Mouse (Mus musculus): ENCODE data around the gene Tshz2. TPM values are rescaled to one million over a fixed set of nuclear protein-coding genes. Genes with fewer than 3 reads are reported as not detected.
A peak's percentile ranks its signal among the peaks of the same experiment; 100 is the strongest.

The Tshz2 gene
- polyA plus RNA-seq, 1 experiment from 2014 or later: 36.3 TPM

DNA sequence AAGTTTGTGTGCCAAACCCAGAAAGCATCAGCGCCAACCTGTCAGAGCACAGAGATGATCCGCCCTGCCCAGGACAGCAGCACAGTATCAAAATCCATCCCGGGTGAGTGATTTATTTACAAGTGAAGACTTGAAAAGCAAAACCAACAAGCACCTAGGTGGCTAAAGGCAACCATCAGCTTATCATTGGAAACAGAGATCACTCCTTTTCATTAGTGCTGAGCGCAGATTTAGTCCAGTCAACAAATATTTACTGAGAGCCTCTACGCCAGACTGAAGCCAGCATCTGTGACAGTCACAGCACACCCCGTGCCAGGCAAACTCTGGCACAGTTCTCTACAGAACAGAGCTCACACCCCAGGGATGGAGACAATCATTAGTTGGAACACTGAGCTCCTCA, 169.4 kb downstream of the Tshz2 start:
- Histone ChIP-seq H3K9ac (no peak overlapping the region), H3K4me1 (replicated peaks) (no peaks in the 10 kb centered on the region), H3K4me3 (no peak overlapping the region), H3K27ac (replicated peaks) (no peak overlapping the region), H3K9me3 (no peaks in the 10 kb centered on the region), H3K36me3 (no peaks in the 10 kb centered on the region), H3K27me3 (no peaks in the 10 kb centered on the region), H3K4me2 (no peak overlapping the region)
- ATAC-seq (ENCODE audit: low FRiP score, low read depth): no peak
- 89% methylated on average over 6 of the region's 6 CpGs for WGBS

DNA sequence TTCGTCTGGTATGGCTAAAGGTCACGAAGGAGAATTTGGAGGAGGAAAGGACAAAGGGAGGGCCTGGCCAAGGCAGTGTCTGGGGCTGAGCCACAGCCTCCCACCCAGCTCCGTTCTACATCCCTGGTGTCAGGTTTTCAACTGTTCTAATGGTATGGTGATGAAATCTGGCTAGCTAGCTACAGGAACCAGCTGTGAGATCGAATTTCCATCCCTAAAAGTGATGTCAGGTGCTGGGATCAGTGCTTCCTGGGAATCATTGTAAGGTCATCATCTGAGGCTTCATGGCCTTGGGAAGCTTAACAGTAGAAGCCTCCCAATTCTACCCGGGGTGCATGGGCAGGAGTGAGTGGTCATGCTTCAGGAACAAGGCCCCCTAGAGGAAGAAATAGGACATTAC, 171.6 kb downstream of the Tshz2 start:
- Histone ChIP-seq H3K27me3 (no peaks in the 10 kb centered on the region), H3K9me3 (no peaks in the 10 kb centered on the region), H3K27ac (replicated peaks) (no peak overlapping the region), H3K4me3 (no peak overlapping the region), H3K4me2 (no peak overlapping the region), H3K36me3 (no peaks in the 10 kb centered on the region), H3K4me1 (replicated peaks) (no peaks in the 10 kb centered on the region), H3K9ac (no peak overlapping the region)
- 77% methylated on average over 5 of the region's 5 CpGs for WGBS
- ATAC-seq (ENCODE audit: low FRiP score, low read depth): no peak

DNA sequence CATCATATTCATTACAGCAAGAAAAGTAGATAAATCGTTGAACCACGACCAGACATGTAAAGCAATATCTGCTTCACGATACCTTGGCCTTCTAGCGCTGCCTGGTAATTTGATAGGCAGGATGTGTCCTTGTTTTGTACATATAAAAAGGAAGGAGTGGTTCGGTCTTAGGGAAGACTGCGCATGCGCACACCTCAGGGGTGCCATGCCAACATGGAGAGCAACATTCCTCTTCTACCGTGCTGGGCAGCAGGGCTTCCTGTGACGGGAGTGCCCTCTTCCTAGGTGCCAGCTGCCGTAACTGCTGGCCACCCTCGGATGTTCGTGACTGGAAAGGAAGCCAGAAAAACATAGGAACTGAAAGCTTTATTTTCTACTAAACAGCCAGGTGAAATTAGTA, 172.7 kb downstream of the Tshz2 start:
- Histone ChIP-seq H3K36me3 (no peaks in the 10 kb centered on the region), H3K9ac (no peak overlapping the region), H3K4me2 (no peak overlapping the region), H3K9me3 (no peaks in the 10 kb centered on the region), H3K4me3 (no peak overlapping the region), H3K27me3 (no peaks in the 10 kb centered on the region), H3K4me1 (replicated peaks) (peaks cover under 1% of the 10 kb centered on the region; the same call in 1 of the 2 replicates), H3K27ac (replicated peaks) (no peak overlapping the region)
- no peak for ATAC-seq (ENCODE audit: low FRiP score, low read depth)
- WGBS: 84% methylated on average over 12 of the region's 12 CpGs

DNA sequence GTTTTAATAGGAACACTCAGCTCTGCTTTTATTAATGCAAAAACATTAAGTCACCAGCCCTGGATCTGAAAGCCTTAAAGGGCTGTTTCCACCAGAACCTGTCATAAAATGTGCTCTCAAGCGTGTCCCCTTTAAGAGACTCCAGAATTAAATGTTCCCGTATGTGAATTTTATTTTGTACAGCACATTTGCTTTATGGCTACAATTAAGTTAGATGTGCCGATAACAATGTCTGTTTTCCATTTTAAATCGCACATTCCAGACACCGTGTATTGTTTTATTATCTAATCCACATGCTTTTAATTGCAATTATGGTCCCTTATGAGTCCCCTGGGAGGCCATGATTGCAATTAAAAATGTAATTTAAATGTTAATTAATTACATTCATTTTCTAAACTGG, 178.8 kb downstream of the Tshz2 start:
- H3K4me3 ChIP-seq: no peak overlapping the region
- no peak overlapping the region for H3K9ac ChIP-seq
- no peaks in the 10 kb centered on the region for H3K36me3 ChIP-seq
- no peaks in the 10 kb centered on the region for H3K27me3 ChIP-seq
- no peak for ATAC-seq (ENCODE audit: low FRiP score, low read depth)
- peaks cover 38% of the 10 kb centered on the region for H3K4me1 ChIP-seq (replicated peaks)
- 40% methylated on average over 5 of the region's 5 CpGs for WGBS
- peak overlapping the region; percentile 62; the same call in 1 of the 2 replicates for H3K27ac ChIP-seq (replicated peaks)
- peak overlapping the region; percentile 26 for H3K4me2 ChIP-seq
- H3K9me3 ChIP-seq: no peaks in the 10 kb centered on the region

DNA sequence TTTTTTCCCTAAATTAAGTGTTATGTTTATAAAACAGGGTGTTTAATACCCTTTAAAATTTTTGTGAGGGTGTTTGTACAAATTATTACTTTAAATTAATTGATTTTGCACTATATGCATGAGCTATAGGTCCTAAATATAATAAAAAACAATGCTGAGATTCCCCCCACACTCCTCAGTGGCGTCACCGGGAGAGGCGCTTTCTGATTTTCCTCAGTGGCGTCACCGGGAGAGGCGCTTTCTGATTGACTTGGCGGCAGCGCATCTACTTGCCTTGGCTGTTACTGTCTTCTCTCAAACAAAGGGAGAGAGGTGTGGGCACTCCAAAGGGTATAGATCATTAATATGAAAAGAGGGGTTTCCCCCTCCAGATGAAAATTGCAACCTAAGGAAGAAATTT, 179.2 kb downstream of the Tshz2 start:
- no peak overlapping the region for H3K9ac ChIP-seq
- H3K9me3 ChIP-seq: no peaks in the 10 kb centered on the region
- H3K27ac ChIP-seq (replicated peaks): peak overlapping the region; percentile 53; the same call in 1 of the 2 replicates
- H3K36me3 ChIP-seq: no peaks in the 10 kb centered on the region
- H3K4me2 ChIP-seq: no peak overlapping the region
- peaks cover 38% of the 10 kb centered on the region for H3K4me1 ChIP-seq (replicated peaks)
- H3K27me3 ChIP-seq: no peaks in the 10 kb centered on the region
- 49% methylated on average over 8 of the region's 8 CpGs for WGBS
- ATAC-seq (ENCODE audit: low FRiP score, low read depth): no peak
- no peak overlapping the region for H3K4me3 ChIP-seq

DNA sequence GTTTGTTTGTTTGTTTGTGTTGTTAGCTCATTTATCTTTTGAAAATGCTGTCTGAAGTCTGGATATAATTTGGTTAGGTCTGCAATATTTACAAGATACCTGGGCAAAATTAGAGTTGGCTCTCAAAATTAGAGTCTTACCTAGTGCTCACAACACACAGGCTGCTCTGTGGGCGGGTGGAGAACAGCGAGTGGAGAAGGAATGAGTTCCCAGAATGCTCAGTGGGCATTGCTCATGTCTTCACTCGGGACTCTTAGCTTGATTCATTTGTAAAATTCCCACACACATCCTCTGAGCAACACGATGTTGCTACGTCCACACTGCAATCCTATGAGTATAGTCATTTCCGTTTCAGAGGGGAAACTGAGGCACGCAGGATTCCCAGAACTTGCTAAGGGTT, 180.1 kb downstream of the Tshz2 start:
- no peak for ATAC-seq (ENCODE audit: low FRiP score, low read depth)
- H3K9ac ChIP-seq: no peak overlapping the region
- H3K4me1 ChIP-seq (replicated peaks): peaks cover 38% of the 10 kb centered on the region
- WGBS: 88% methylated on average over 7 of the region's 7 CpGs
- no peaks in the 10 kb centered on the region for H3K27me3 ChIP-seq
- no peak overlapping the region for H3K4me2 ChIP-seq
- no peaks in the 10 kb centered on the region for H3K36me3 ChIP-seq
- H3K4me3 ChIP-seq: no peak overlapping the region
- H3K9me3 ChIP-seq: no peaks in the 10 kb centered on the region
- H3K27ac ChIP-seq (replicated peaks): no peak overlapping the region; the same call in 1 of the 2 replicates

DNA sequence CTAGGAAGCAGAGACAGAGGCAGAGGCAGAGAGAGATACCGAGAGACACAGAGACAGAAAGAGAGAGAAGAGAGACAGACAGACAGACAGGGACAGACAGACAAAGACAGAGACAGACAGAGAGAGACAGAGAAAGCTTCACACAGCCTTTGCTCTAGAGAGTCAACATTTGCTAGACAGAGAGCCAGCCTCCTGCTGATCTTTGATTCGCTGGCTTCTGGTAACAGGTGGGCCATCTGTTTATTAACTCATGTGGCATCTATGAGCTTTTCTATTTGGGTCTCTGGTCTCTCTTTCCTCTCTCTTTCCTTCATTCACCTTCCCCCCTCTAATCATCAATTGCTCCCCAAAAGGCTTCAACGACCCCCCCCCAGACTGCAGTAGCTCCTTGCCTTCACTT, 181.5 kb downstream of the Tshz2 start:
- H3K9ac ChIP-seq: no peak overlapping the region
- no peak overlapping the region for H3K27ac ChIP-seq (replicated peaks)
- no peaks in the 10 kb centered on the region for H3K9me3 ChIP-seq
- H3K4me1 ChIP-seq (replicated peaks): peaks cover 38% of the 10 kb centered on the region
- no peak for ATAC-seq (ENCODE audit: low FRiP score, low read depth)
- H3K4me3 ChIP-seq: no peak overlapping the region
- no peaks in the 10 kb centered on the region for H3K36me3 ChIP-seq
- 53% methylated on average over 3 of the region's 3 CpGs for WGBS
- no peak overlapping the region for H3K4me2 ChIP-seq
- H3K27me3 ChIP-seq: no peaks in the 10 kb centered on the region

DNA sequence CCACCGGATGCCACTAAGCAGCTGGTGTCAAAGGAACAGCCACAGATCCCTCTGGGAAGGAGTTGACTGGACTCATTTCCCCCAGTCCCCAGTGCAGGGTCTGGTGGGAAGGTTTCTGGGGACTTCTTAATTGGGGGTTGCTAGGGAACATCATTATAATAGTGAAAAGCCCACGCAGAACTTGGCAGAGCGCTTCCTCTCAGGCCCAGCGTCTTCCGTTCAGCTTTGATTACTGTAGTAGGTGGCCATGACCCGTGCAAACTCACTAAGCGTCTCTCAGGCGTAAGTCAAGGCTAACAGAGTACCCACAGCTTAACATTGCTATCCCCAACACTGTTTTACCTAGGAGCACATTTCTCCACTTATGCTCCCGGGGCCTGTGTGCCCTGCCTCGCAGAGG, 181.9 kb downstream of the Tshz2 start:
- Histone ChIP-seq H3K4me3 (no peak overlapping the region), H3K4me2 (no peak overlapping the region), H3K36me3 (no peaks in the 10 kb centered on the region), H3K27ac (replicated peaks) (peak overlapping the region; percentile 56), H3K9me3 (no peaks in the 10 kb centered on the region), H3K9ac (no peak overlapping the region), H3K4me1 (replicated peaks) (peaks cover 38% of the 10 kb centered on the region), H3K27me3 (no peaks in the 10 kb centered on the region)
- peak; percentile 45; the same call in 1 of the 2 replicates for ATAC-seq (ENCODE audit: low FRiP score, low read depth)
- WGBS: 36% methylated on average over 10 of the region's 10 CpGs

DNA sequence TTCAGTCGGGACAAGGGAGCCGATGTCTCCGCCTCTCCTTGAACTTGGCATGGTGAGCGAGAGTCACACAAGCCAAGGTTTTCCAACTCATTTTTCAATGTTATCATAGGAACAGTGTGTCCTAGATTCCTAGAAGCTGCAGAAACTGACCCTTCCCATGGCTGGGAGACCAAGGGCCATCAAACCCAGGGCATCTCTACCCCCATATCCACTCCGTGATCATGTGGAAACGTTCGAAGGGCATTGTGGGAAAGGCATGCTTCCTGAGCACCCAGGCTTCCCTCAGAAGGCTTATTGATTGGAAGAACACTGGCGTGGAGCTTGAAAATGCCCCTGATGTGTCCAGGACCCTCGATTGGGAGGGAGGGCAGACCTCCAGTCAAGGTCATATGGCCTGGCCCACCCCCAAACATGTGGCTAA, 188.2 kb downstream of the Tshz2 start:
- Histone ChIP-seq H3K27ac (replicated peaks) (no peak overlapping the region), H3K4me3 (no peak overlapping the region), H3K36me3 (no peaks in the 10 kb centered on the region), H3K9ac (no peak overlapping the region), H3K27me3 (no peaks in the 10 kb centered on the region), H3K4me1 (replicated peaks) (peaks cover 8% of the 10 kb centered on the region), H3K9me3 (no peaks in the 10 kb centered on the region), H3K4me2 (no peak overlapping the region)
- WGBS: 90% methylated on average over 9 of the region's 9 CpGs
- ATAC-seq (ENCODE audit: low FRiP score, low read depth): no peak

DNA sequence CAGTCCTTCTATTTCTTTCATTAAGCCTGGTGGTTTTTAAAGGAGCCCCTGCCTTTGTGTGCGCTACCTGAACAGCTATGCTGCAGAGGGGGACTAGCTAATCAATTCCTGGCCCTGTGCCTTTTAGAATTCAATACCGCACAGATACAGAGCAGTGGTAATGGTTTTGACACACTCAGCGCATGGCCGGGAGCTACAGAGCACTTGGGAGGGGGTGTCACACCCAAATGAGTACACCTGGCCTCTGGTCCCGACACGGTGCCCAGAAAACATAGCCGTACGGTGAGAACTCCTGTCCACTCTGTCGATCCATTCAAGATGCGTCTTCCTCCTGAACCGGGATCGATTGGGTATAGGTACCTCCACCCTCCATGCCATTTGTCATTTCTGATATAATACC, 193.1 kb downstream of the Tshz2 start:
- ATAC-seq (ENCODE audit: low FRiP score, low read depth): no peak
- Histone ChIP-seq H3K27ac (replicated peaks) (peak overlapping the region; percentile 73), H3K4me2 (peak overlapping the region; percentile 32)

DNA sequence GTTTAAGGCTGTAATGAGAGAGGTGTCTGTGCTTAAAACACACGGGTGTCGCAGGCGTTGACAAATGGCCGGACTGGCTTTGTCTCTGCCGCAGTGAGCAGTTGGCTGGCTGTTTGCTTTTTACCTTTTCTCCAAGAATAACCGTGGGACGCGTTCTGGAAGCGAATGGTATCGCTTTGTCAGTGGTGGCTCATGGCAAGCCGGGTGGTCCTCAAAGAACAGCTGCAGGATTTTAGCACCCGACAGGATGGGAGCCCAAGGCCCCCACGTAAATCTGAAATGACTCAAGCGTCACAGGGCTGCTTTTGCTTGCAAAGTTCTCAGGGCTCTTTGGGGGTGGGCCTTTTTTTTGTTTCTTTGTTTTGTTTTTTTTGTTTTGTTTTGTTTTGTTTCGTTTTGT, 193.5 kb downstream of the Tshz2 start:
- H3K27ac ChIP-seq (replicated peaks): peak overlapping the region; percentile 73
- no peaks in the 10 kb centered on the region for H3K9me3 ChIP-seq
- WGBS: 40% methylated on average over 15 of the region's 15 CpGs
- H3K27me3 ChIP-seq: no peaks in the 10 kb centered on the region
- no peak overlapping the region for H3K4me3 ChIP-seq
- H3K4me1 ChIP-seq (replicated peaks): peaks cover 18% of the 10 kb centered on the region
- no peaks in the 10 kb centered on the region for H3K36me3 ChIP-seq
- ATAC-seq (ENCODE audit: low FRiP score, low read depth): no peak
- peak overlapping the region; percentile 32 for H3K4me2 ChIP-seq
- 0 out of 2 replicates have a peak overlapping the region, but pooled peaks have one; percentile 3 for H3K9ac ChIP-seq

More for the DNA sequence above, 193.1 kb downstream of the Tshz2 start:
- Histone ChIP-seq H3K36me3 (no peaks in the 10 kb centered on the region), H3K4me3 (no peak overlapping the region), H3K9me3 (no peaks in the 10 kb centered on the region), H3K9ac (no peak overlapping the region), H3K27me3 (no peaks in the 10 kb centered on the region), H3K4me1 (replicated peaks) (peaks cover 18% of the 10 kb centered on the region)
- WGBS: 45% methylated on average over 12 of the region's 12 CpGs

DNA sequence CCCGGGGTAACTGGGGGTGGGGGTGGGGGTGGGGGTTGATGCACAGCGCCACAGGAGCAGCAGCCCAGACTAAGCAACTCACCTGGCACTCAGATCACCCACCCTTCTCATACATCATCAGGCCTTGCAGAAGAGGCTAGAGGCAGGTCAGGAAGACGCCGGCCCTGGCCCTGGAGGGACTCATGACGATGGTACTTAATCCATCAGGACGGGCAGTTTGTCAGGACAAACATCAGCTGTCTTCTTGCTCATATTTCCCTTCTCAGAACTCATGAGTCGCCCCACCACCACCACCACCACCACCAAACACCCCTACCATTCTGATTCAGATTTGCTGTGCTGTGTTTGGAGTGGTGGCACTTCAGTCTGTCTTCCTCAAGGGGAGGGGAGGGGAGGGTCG, 194.0 kb downstream of the Tshz2 start:
- 62% methylated on average over 8 of the region's 8 CpGs for WGBS
- Histone ChIP-seq H3K9me3 (no peaks in the 10 kb centered on the region), H3K36me3 (no peaks in the 10 kb centered on the region), H3K27ac (replicated peaks) (no peak overlapping the region), H3K4me3 (no peak overlapping the region), H3K27me3 (no peaks in the 10 kb centered on the region), H3K9ac (no peak overlapping the region), H3K4me2 (no peak overlapping the region), H3K4me1 (replicated peaks) (peaks cover 18% of the 10 kb centered on the region)
- ATAC-seq (ENCODE audit: low FRiP score, low read depth): no peak

DNA sequence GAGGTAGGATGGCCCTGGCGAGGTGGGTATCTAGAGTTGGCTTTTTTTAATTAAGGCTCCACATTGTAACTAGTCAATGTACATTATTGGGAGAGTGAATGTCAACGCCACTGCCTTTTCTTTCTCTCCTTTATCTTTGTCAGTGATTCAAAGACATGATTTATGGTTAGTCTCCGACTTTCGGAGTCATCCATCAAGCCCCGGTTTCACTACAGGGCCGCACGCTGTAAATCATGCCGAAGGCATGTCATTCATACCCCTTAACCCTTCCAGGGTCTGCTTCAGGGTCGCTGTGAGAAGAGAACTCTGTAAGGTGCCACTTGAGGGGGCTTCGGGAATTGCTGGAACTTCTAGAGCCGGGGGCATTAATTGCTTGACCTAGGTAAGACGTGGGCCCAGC, 199.4 kb downstream of the Tshz2 start:
- no peaks in the 10 kb centered on the region for H3K27me3 ChIP-seq
- ATAC-seq (ENCODE audit: low FRiP score, low read depth): no peak
- 60% methylated on average over 12 of the region's 12 CpGs for WGBS
- H3K9me3 ChIP-seq: no peaks in the 10 kb centered on the region
- H3K27ac ChIP-seq (replicated peaks): no peak overlapping the region
- H3K4me3 ChIP-seq: no peak overlapping the region
- H3K9ac ChIP-seq: no peak overlapping the region
- no peaks in the 10 kb centered on the region for H3K36me3 ChIP-seq
- H3K4me1 ChIP-seq (replicated peaks): peaks cover 12% of the 10 kb centered on the region
- no peak overlapping the region for H3K4me2 ChIP-seq
